Mouse (Mus musculus) hindbrain, embryonic 16.5 days (tissue): Measurements from ENCODE around the gene Treml1. TPM values are rescaled to one million over a fixed set of nuclear protein-coding genes. Genes with fewer than 3 reads are reported as not detected.
"Not testable (repeated sequence)": the region's sequence is repeated elsewhere in the genome, so short reads cannot be mapped to it uniquely, and the experiment has no call there.

Experiments
- ATAC-seq: fragments of 200-750 bp; cut with Nextera tagmentation; 2 replicates; pipeline ENCODE4 v1.8.0; 2017; ENCODE audit warnings: moderate TSS enrichment, moderate library complexity
- H3K27ac ChIP-seq: fragments of 300-500 bp; sonication (generic); 2 replicates; pipeline ENCODE4 v1.5.1; 2014; ENCODE audit warnings: low read depth, mild to moderate bottlenecking, control low read depth, low read length, moderate library complexity
- H3K27me3 ChIP-seq: fragments of 300-500 bp; sonication (generic); replicated peaks from 2 replicates; pipeline ENCODE4 v1.6.1; 2014; ENCODE audit warnings: low read length; ENCODE audit not compliant: control insufficient read depth, insufficient read depth
- H3K36me3 ChIP-seq: fragments of 300-500 bp; sonication (generic); 2 replicates; pipeline ENCODE4 v1.6.1; 2014; ENCODE audit warnings: mild to moderate bottlenecking, low read length, moderate library complexity, mixed read lengths; ENCODE audit not compliant: control insufficient read depth, insufficient read depth
- H3K4me1 ChIP-seq: fragments of 300-500 bp; sonication (generic); 2 replicates; pipeline ENCODE4 v1.6.1; 2014; ENCODE audit warnings: low read depth, low read length; ENCODE audit not compliant: control insufficient read depth, insufficient read depth
- H3K4me2 ChIP-seq: fragments of 300-500 bp; sonication (generic); 2 replicates; pipeline ENCODE4 v1.6.1; 2014; ENCODE audit warnings: mild to moderate bottlenecking, low read length, control low read depth, moderate library complexity
- H3K4me3 ChIP-seq: fragments of 300-500 bp; sonication (generic); 2 replicates; pipeline ENCODE4 v1.5.1; 2014; ENCODE audit warnings: mild to moderate bottlenecking, low read length, control low read depth, moderate library complexity
- H3K9ac ChIP-seq: fragments of 300-500 bp; sonication (generic); 2 replicates; pipeline ENCODE4 v1.6.1; 2014; ENCODE audit warnings: low read depth, mild to moderate bottlenecking, control low read depth, low read length, moderate library complexity
- H3K9me3 ChIP-seq: fragments of 300-500 bp; sonication (generic); 2 replicates; pipeline ENCODE4 v1.6.1; 2014; ENCODE audit warnings: mild to moderate bottlenecking, low read length, moderate library complexity; ENCODE audit not compliant: control insufficient read depth
- WGBS: fragments of 180-500 bp; shearing (Covaris S2); extraction: QIAGEN DNeasy Blood & Tissue Kit; methylation state at CpG from one replicate; pipeline ENCODE4 v1.1.7; 2014; 5-methylcytosine and 5-hydroxymethylcytosine counted together
- polyA plus RNA-seq: library from polyadenylated mRNA; unstranded; fragments of >200 nt; fragmentation: Nextera tagmentation; extraction: Ambion mirVana; gene quantifications from 2 replicates; pipeline ENCODE4 v1.2.1, GENCODE M21; 2015

Gene Treml1
- 0.49 and 0.76 TPM in 2 replicates for polyA plus RNA-seq

- Histone ChIP-seq H3K9ac (no peak within 1 kb of the TSS), H3K4me1 (no peaks in the 10 kb centered on the region), H3K4me3 (no peak within 1 kb of the TSS), H3K27ac (no peak within 1 kb of the TSS), H3K27me3 (no peaks in the 10 kb centered on the region), H3K36me3 (no peaks in the 10 kb centered on the region), H3K4me2 (no peak within 1 kb of the TSS), H3K9me3 (no peaks in the 10 kb centered on the region)
- 79% methylated on average over 7 of the region's 7 CpGs for WGBS
- ATAC-seq: no peak
Measured at GRCm38 (mm10) chr17:48359616-48360015, at the start of gene Treml1. Gene Treml1 (plus strand): TSS chr17:48359916.

- Histone ChIP-seq H3K9me3 (no peaks in the 10 kb centered on the region), H3K9ac (no peak overlapping the region), H3K27me3 (no peaks in the 10 kb centered on the region), H3K4me3 (no peak overlapping the region), H3K36me3 (no peaks in the 10 kb centered on the region), H3K4me2 (no peak overlapping the region), H3K4me1 (no peaks in the 10 kb centered on the region), H3K27ac (no peak overlapping the region)
- WGBS: 77% methylated on average over 2 of the region's 2 CpGs
- no peak for ATAC-seq
Measured at GRCm38 (mm10) chr17:48312124-48312523, 47.6 kb upstream of the Treml1 start.

GRCm38 (mm10) chr17:48315905-48316579 lies 43.7 kb upstream of the Treml1 start, which contains the start of gene B430306N03Rik:
Gene B430306N03Rik (plus strand): TSS chr17:48316141.
- not testable (repeated sequence) for H3K27me3 ChIP-seq, ATAC-seq, H3K27ac ChIP-seq, H3K4me1 ChIP-seq, H3K4me3 ChIP-seq, H3K36me3 ChIP-seq, H3K4me2 ChIP-seq, H3K9me3 ChIP-seq, H3K9ac ChIP-seq
- 77% methylated on average over 3 of the region's 3 CpGs for WGBS

GRCm38 (mm10) chr17:48318686-48319085 lies 41.0 kb upstream of the Treml1 start:
- H3K4me1 ChIP-seq: no peaks in the 10 kb centered on the region
- no peaks in the 10 kb centered on the region for H3K36me3 ChIP-seq
- no peak overlapping the region for H3K9ac ChIP-seq
- WGBS: 94% methylated on average over 1 of the region's 1 CpGs
- H3K27ac ChIP-seq: no peak overlapping the region
- no peaks in the 10 kb centered on the region for H3K9me3 ChIP-seq
- no peak overlapping the region for H3K4me2 ChIP-seq
- H3K27me3 ChIP-seq: no peaks in the 10 kb centered on the region
- ATAC-seq: no peak
- no peak overlapping the region for H3K4me3 ChIP-seq

- ATAC-seq: no peak
- 86% methylated on average over 2 of the region's 2 CpGs for WGBS
Measured at GRCm38 (mm10) chr17:48321279-48321678, 38.4 kb upstream of the Treml1 start.

GRCm38 (mm10) chr17:48323236-48323635 lies 36.5 kb upstream of the Treml1 start:
- 61% methylated on average over 3 of the region's 3 CpGs for WGBS
- no peaks in the 10 kb centered on the region for H3K36me3 ChIP-seq

More at GRCm38 (mm10) chr17:48321279-48321678, 38.4 kb upstream of the Treml1 start:
- H3K4me1 ChIP-seq: no peaks in the 10 kb centered on the region
- H3K27me3 ChIP-seq: no peaks in the 10 kb centered on the region
- H3K9me3 ChIP-seq: no peaks in the 10 kb centered on the region
- no peak overlapping the region for H3K27ac ChIP-seq
- no peak overlapping the region for H3K4me3 ChIP-seq
- no peak overlapping the region for H3K9ac ChIP-seq
- H3K36me3 ChIP-seq: no peaks in the 10 kb centered on the region
- no peak overlapping the region for H3K4me2 ChIP-seq

GRCm38 (mm10) chr17:48324258-48324657 lies 35.5 kb upstream of the Treml1 start:
- no peaks in the 10 kb centered on the region for H3K9me3 ChIP-seq
- H3K4me2 ChIP-seq: no peak overlapping the region
- no peaks in the 10 kb centered on the region for H3K36me3 ChIP-seq
- no peak overlapping the region for H3K4me3 ChIP-seq
- WGBS: 98% methylated on average over 5 of the region's 5 CpGs
- no peaks in the 10 kb centered on the region for H3K4me1 ChIP-seq
- ATAC-seq: no peak
- H3K27ac ChIP-seq: no peak overlapping the region
- no peaks in the 10 kb centered on the region for H3K27me3 ChIP-seq
- H3K9ac ChIP-seq: no peak overlapping the region

More at GRCm38 (mm10) chr17:48323236-48323635, 36.5 kb upstream of the Treml1 start:
- ATAC-seq: no peak
- Histone ChIP-seq H3K27ac (no peak overlapping the region), H3K9me3 (no peaks in the 10 kb centered on the region), H3K27me3 (no peaks in the 10 kb centered on the region), H3K4me2 (no peak overlapping the region), H3K4me3 (no peak overlapping the region), H3K9ac (no peak overlapping the region), H3K4me1 (no peaks in the 10 kb centered on the region)

GRCm38 (mm10) chr17:48325093-48325492 lies 34.6 kb upstream of the Treml1 start:
- ATAC-seq: no peak
- Histone ChIP-seq H3K36me3 (no peaks in the 10 kb centered on the region), H3K4me1 (no peaks in the 10 kb centered on the region), H3K9me3 (no peaks in the 10 kb centered on the region), H3K4me2 (no peak overlapping the region), H3K27me3 (no peaks in the 10 kb centered on the region), H3K27ac (no peak overlapping the region), H3K9ac (no peak overlapping the region), H3K4me3 (no peak overlapping the region)
- 91% methylated on average over 6 of the region's 6 CpGs for WGBS

GRCm38 (mm10) chr17:48325638-48326037 lies 34.1 kb upstream of the Treml1 start:
- Histone ChIP-seq H3K27me3 (no peaks in the 10 kb centered on the region), H3K4me2 (no peak overlapping the region), H3K9ac (no peak overlapping the region), H3K36me3 (no peaks in the 10 kb centered on the region), H3K27ac (no peak overlapping the region), H3K4me1 (no peaks in the 10 kb centered on the region), H3K9me3 (no peaks in the 10 kb centered on the region), H3K4me3 (no peak overlapping the region)
- WGBS: 88% methylated on average over 11 of the region's 11 CpGs
- ATAC-seq: no peak
